Mouse (Mus musculus) myocyte (in vitro differentiated cells): ENCODE data around the gene Lman1l.

Experiments
- MAX ChIP-seq: IDR thresholded peaks from one replicate; pipeline ENCODE4 v1.6.1; 2011; ENCODE audit warnings: low read depth, mild to moderate bottlenecking, control low read depth
- POLR2A ChIP-seq: IDR thresholded peaks from one replicate; pipeline ENCODE4 v1.6.1; 2011; ENCODE audit warnings: low read depth, mild to moderate bottlenecking, control low read depth, moderate library complexity; ENCODE audit not compliant: insufficient read length
- POLR2AphosphoS2 ChIP-seq: IDR thresholded peaks from one replicate; pipeline ENCODE4 v1.6.1; 2011; ENCODE audit warnings: low read depth, control low read depth; ENCODE audit not compliant: insufficient read length
- REST ChIP-seq: IDR thresholded peaks from one replicate; pipeline ENCODE4 v1.6.1; 2011; ENCODE audit warnings: mild to moderate bottlenecking, control low read depth, moderate library complexity; ENCODE audit not compliant: insufficient read depth, insufficient read length
- TCF12 ChIP-seq: IDR thresholded peaks from one replicate; pipeline ENCODE4 v1.6.1; 2011; ENCODE audit warnings: mild to moderate bottlenecking, control low read depth; ENCODE audit not compliant: poor library complexity, insufficient read depth, severe bottlenecking
- TCF3 ChIP-seq: IDR thresholded peaks from one replicate; pipeline ENCODE4 v1.6.1; 2011; ENCODE audit warnings: low read depth, control low read depth; ENCODE audit not compliant: insufficient read length
- USF1 ChIP-seq: IDR thresholded peaks from one replicate; pipeline ENCODE4 v1.6.1; 2011; ENCODE audit warnings: low read depth, mild to moderate bottlenecking, control low read depth, moderate library complexity

DNA sequence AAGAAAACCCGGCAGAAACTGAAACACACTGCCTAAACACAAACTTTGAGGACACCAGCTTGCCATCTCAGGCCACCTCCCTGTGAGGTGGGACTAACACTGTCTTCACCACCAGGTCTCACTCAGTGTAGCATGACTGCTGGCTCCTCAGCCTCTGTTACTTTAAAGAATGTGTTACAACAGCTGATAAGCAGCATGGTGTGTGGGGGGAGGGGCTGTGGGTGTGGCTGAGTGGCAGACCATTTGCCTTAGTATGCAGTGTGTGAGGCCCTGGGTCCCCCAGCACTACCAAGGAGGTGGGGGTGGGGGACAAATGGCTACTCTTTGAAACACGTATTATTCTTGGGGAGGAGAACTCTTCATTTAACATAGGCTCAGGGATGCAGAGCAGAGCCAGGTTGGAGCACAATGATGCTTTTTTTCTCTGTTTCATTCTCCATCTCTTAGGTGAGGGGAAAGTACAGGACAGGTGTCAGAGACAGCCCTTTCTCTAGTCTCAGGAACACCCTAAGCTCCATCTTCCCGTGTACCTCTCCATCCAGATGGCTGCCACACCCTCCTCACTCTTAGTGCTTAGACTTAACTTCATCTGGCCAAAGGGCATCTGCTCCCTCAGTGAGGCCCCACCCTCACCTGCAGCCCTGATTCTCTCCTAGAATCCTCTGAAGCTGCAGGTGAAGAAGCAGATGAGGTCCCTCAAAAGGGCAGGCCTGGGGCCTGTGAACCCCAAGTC lies 19.8 kb downstream of the Lman1l start:
- peak; percentile 32 for TF ChIP-seq POLR2A
- TF ChIP-seq POLR2AphosphoS2: peak; percentile 22
- TF ChIP-seq TCF12: peak; percentile 59
- no peak for TF ChIP-seq MAX
- TF ChIP-seq REST: no peak
- TF ChIP-seq USF1: no peak
- peak; percentile 48 for TF ChIP-seq TCF3
